Mouse (Mus musculus): Measurements from ENCODE around the gene Vezf1. TPM values are rescaled to one million over a fixed set of nuclear protein-coding genes. Genes with fewer than 3 reads are reported as not detected.
A peak's percentile ranks its signal among the peaks of the same experiment; 100 is the strongest.

Gene Vezf1
- total and polyA plus RNA-seq, 3 experiments: 7.4 to 11.4 (median 9.8) TPM

- Histone ChIP-seq H3K79me2 (replicated peaks; ENCODE audit: control insufficient read depth, extremely low read depth, insufficient read depth, poor library complexity, severe bottlenecking) (no peaks in the 10 kb centered on the region), H3K4me2 (ENCODE audit: insufficient read depth, low read depth, poor library complexity, severe bottlenecking) (peak overlapping the region; percentile 100), H3K36me3 (replicated peaks in 1 of 2; ENCODE audit: control insufficient read depth in 1 of 2, insufficient read depth in 1 of 2, low read length in 1 of 2) (no peaks in the 10 kb centered on the region), H3K9ac (ENCODE audit: insufficient read depth, low read depth) (peak overlapping the region; percentile 18; the same call in 1 of the 2 replicates), H3K27me3 (replicated peaks) (peaks cover 81% of the 10 kb centered on the region), H3K4me3 (replicated peaks in 1 of 3; ENCODE audit: low read depth in 2 of 3, low read length in 2 of 3, poor library complexity in 1 of 3) (peak overlapping the region; percentile 8 to 63 (median 49)), H3K9me3 (replicated peaks; ENCODE audit: low read length) (no peaks in the 10 kb centered on the region), H3K4me1 (ENCODE audit: control insufficient read depth in 1 of 2, insufficient read depth in 2 of 2) (peaks cover 14 to 29% of the 10 kb centered on the region in 2 experiments), H3K27ac (ENCODE audit: insufficient read depth, low read depth) (no peak overlapping the region)
- 0 out of 2 replicates have a peak, but pooled peaks have one; percentile 14 for TF ChIP-seq CHD2 (IDR thresholded peaks at IDR 0.05; ENCODE audit: low read length)
- peak; percentile 33 for TF ChIP-seq SMC3 (IDR thresholded peaks at IDR 0.05; ENCODE audit: low read depth, low read length)
- TF ChIP-seq MXI1 (IDR thresholded peaks at IDR 0.05; ENCODE audit: low read depth, low read length): peak; percentile 63; the same call in 1 of the 2 replicates
- no peak for TF ChIP-seq USF2 (conservative IDR thresholded peaks at IDR 0.05; ENCODE audit: low read depth, low read length)
- TF ChIP-seq ETS1 (conservative IDR thresholded peaks at IDR 0.05; ENCODE audit: low read depth, low read length): no peak
- peak; percentile 29; the same call in 1 of the 2 replicates for TF ChIP-seq TCF12 (IDR thresholded peaks at IDR 0.05; ENCODE audit: low read depth, low read length)
- no peak for TF ChIP-seq KAT2A (IDR thresholded peaks at IDR 0.05; ENCODE audit: insufficient replicate concordance, low read length)
- TF ChIP-seq HCFC1 (IDR thresholded peaks at IDR 0.05; ENCODE audit: low read depth, low read length): no peak
- TF ChIP-seq RAD21 (IDR thresholded peaks at IDR 0.05; ENCODE audit: low read depth, low read length): peak; percentile 21
- no peak for TF ChIP-seq PAX5 (IDR thresholded peaks at IDR 0.05; ENCODE audit: low read length)
- peak; percentile 86; the same call in 1 of the 2 replicates for TF ChIP-seq UBTF (IDR thresholded peaks at IDR 0.05; ENCODE audit: low read depth, low read length)
- 0 out of 2 replicates have a peak, but pooled peaks have one; percentile 21 for TF ChIP-seq MAZ (IDR thresholded peaks at IDR 0.05; ENCODE audit: low read depth, low read length)
- TF ChIP-seq CTCF (conservative IDR thresholded peaks at IDR 0.05 in 1 of 2, IDR thresholded peaks at IDR 0.05 in 1 of 2; ENCODE audit: low read depth in 2 of 2, low read length in 2 of 2): peak in 1 of 2 experiments; percentile 59; a peak in 2 of 4 replicates
- peak; percentile 53 for TF ChIP-seq NRF1 (IDR thresholded peaks at IDR 0.05; ENCODE audit: low read depth, low read length)
- TF ChIP-seq USF1 (IDR thresholded peaks at IDR 0.05; ENCODE audit: low read depth, low read length): no peak
- TF ChIP-seq MEF2A (IDR thresholded peaks at IDR 0.05; ENCODE audit: borderline replicate concordance, low read depth, low read length): peak; percentile 50; the same call in 1 of the 2 replicates
- in situ Hi-C loops (cut with MboI; ENCODE audit: low pct_ligation_motif_present, low pct_unique_long_range_greater_than_20kb, low sequenced_read_pairs): no loop called here
- no peak for DNase-seq (ENCODE audit: extremely low read depth)
- dilution Hi-C loops (cut with MboI; ENCODE audit: extremely low pct_ligation_motif_present, extremely low pct_unique_long_range_greater_than_20kb, low sequenced_read_pairs): no loop called here
Measured at GRCm38 (mm10) chr11:88098787-88099598, 30.9 kb downstream of the Vezf1 start.

GRCm38 (mm10) chr11:88099599-88100023, 31.5 kb downstream of the Vezf1 start:
- no peaks in the 10 kb centered on the region for H3K36me3 ChIP-seq (replicated peaks in 1 of 2; ENCODE audit: control insufficient read depth in 1 of 2, insufficient read depth in 1 of 2, low read length in 1 of 2)
- peak overlapping the region; percentile 18; the same call in 1 of the 2 replicates for H3K9ac ChIP-seq (ENCODE audit: insufficient read depth, low read depth)
- dilution Hi-C loops (cut with MboI; ENCODE audit: extremely low pct_ligation_motif_present, extremely low pct_unique_long_range_greater_than_20kb, low sequenced_read_pairs): no loop called here
- H3K4me2 ChIP-seq (ENCODE audit: insufficient read depth, low read depth, poor library complexity, severe bottlenecking): peak overlapping the region; percentile 100
- TF ChIP-seq NRF1 (IDR thresholded peaks at IDR 0.05; ENCODE audit: low read depth, low read length) (0 out of 2 replicates have a peak, but pooled peaks have one; percentile 3), GABPA (IDR thresholded peaks at IDR 0.05; ENCODE audit: insufficient replicate concordance, low read depth, low read length) (no peak), RCOR1 (conservative IDR thresholded peaks at IDR 0.05; ENCODE audit: low read depth, low read length) (no peak), UBTF (IDR thresholded peaks at IDR 0.05; ENCODE audit: low read depth, low read length) (no peak), ZKSCAN1 (IDR thresholded peaks at IDR 0.05; ENCODE audit: borderline replicate concordance, low read depth, low read length) (no peak), TBP (conservative IDR thresholded peaks at IDR 0.05; ENCODE audit: low read depth, low read length) (no peak), IRF4 (IDR thresholded peaks at IDR 0.05; ENCODE audit: low read depth, low read length) (0 out of 2 replicates have a peak, but pooled peaks have one; percentile 18), MAZ (IDR thresholded peaks at IDR 0.05; ENCODE audit: low read depth, low read length) (peak; percentile 33; the same call in 1 of the 2 replicates)
- H3K4me1 ChIP-seq (ENCODE audit: control insufficient read depth in 1 of 2, insufficient read depth in 2 of 2): peaks cover 20 to 35% of the 10 kb centered on the region in 2 experiments
- no peak overlapping the region for H3K27ac ChIP-seq (ENCODE audit: insufficient read depth, low read depth)
- no peaks in the 10 kb centered on the region for H3K9me3 ChIP-seq (replicated peaks; ENCODE audit: low read length)
- H3K79me2 ChIP-seq (replicated peaks; ENCODE audit: control insufficient read depth, extremely low read depth, insufficient read depth, poor library complexity, severe bottlenecking): no peaks in the 10 kb centered on the region
- in situ Hi-C loops (cut with MboI; ENCODE audit: low pct_ligation_motif_present, low pct_unique_long_range_greater_than_20kb, low sequenced_read_pairs): no loop called here
- peak overlapping the region in 2 of 3 experiments; percentile 49 to 63 for H3K4me3 ChIP-seq (replicated peaks in 1 of 3; ENCODE audit: low read depth in 2 of 3, low read length in 2 of 3, poor library complexity in 1 of 3)
- no peak for DNase-seq (ENCODE audit: extremely low read depth)
- H3K27me3 ChIP-seq (replicated peaks): peaks cover 81% of the 10 kb centered on the region
